Mouse (Mus musculus): ENCODE data around the gene Tmem150c. TPM values are rescaled to one million over a fixed set of nuclear protein-coding genes. Genes with fewer than 3 reads are reported as not detected.

The Tmem150c gene
- polyA plus RNA-seq, 1 experiment from 2014 or later: 8.3 TPM

Other genes with a start within 250 kb of the Tmem150c start
- 434 and 513 TPM in 2 replicates for gene Hnrnpd, start 180.9 kb downstream of the Tmem150c start, polyA plus RNA-seq (2016; fragmentation: Nextera tagmentation; extraction: Ambion mirVana)
- gene 4930524J08Rik, start 180.7 kb downstream of the Tmem150c start, polyA plus RNA-seq (2016; fragmentation: Nextera tagmentation; extraction: Ambion mirVana): 2.0 and 2.1 TPM in 2 replicates
- gene Hnrnpdl, start 120.1 kb downstream of the Tmem150c start, polyA plus RNA-seq (2016; fragmentation: Nextera tagmentation; extraction: Ambion mirVana): 245 and 268 TPM in 2 replicates
- gene Enoph1, start 119.8 kb downstream of the Tmem150c start, polyA plus RNA-seq (2016; fragmentation: Nextera tagmentation; extraction: Ambion mirVana): 40.1 and 40.4 TPM in 2 replicates